Mouse (Mus musculus): ENCODE results near the gene 6430548M08Rik.

6430548M08Rik gene

DNA sequence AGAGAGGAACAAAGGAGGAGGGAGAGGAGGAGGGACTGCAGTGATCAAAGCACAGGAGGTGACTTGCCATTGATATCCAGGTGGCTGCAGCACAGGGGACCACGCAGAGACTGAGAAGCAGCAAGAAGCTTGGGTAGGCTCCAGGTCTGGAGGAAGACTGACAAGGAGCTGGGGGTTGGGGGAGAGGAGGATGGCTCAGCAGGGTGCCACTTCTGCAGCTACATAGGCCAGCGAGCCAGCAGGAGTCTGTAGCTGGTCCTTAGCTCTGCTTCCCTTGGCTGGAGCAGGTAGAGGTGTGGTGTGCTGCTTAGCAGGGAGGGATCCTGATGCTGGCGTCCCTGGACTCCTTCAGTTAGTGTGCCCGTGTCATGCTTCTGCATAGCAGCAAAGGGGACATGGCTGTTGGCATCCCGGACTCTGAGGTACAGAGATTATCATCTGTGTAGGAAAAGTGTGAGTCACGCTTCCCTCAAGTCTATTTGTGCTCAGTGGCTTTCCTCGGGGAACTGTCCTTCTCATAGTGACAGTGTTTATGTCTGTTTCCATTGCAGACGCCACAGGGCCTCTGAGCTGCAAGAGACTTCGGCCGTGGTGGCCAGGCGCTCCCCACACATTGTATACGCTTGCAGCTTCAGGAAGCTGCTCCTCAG, 30.8 kb downstream of the 6430548M08Rik start:
- DNase-seq (ENCODE audit: low read depth) = no peak

DNA sequence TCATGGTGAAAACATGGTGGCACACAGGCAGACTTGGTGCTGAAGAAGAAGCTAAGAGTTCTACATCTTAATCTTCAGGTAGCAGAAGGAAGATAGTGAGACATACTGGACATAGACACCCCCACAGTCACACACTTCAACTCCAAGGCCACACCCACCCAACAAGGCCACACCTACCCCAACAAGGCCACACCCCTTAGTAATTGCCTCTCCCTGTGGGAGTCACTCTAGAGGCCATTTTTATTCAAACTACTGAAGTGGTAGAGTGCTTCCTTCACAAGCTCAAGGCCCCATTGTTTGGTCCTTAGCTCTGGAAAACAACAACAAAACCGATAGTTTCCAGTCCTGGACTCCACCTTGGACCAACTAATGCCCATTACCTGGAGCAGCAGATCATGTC, 32.1 kb downstream of the 6430548M08Rik start:
- DNase-seq (ENCODE audit: low read depth) = no peak

DNA sequence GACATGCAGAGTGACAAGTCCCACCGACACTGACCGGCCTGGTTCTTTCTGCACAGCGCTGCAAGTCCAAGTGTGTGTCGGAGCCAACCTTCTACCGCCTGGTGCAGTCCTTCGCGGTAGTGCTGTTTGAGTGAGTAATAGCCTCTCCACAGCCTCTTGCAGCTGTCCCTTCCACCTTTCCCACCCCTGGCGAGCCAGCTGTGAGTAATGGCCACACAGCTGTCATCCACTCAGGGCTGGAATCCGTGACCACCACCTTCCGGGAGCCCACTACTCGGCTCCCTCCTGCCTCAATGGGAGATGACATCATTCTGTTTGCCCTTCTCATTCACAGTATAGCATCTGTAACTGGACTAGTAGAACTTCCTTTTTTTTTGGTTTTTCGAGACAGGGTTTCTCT, 36.1 kb downstream of the 6430548M08Rik start:
- no peak for DNase-seq (ENCODE audit: low read depth)

DNA sequence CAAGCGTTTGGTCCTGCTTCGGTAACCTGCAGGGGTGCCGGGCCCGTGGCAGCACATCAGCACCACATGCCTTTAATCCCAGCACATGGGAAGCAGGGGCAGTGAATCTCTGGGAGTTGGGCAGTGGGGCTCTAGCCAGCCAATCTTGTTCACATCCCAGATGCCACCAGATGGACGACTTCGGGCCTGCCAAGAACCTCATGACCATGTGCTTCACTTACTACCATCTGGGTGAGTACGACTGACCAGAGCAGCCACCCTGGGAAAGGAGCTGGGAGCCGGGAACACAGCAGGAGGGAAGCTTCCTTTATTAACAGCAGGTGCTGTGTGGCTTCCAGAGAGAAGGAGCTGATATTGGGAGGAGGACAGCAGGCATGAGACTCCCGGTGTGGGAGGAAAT, 37.2 kb downstream of the 6430548M08Rik start:
- no peak for DNase-seq (ENCODE audit: low read depth)

DNA sequence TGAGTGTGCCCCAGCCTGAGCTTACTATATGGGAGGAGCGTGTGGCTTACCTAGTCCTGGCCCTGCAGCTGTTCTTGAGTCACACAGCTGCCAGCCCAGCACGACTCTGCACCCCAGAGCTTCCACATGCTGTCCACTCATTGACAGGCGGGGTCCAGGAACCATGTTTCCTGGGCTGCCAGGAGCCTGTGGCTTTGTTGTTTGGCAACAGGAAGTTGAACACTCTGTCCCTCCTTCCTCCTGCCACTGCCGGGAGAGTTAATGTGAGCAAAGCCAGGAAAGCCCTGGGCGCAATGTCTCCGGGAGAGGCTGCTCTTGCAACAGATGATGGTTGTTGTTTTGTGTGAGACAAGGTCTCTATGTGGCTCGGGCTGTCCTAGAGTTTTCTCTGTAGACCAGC, 38.7 kb downstream of the 6430548M08Rik start:
- peak; percentile 42 for DNase-seq (ENCODE audit: low read depth)

DNA sequence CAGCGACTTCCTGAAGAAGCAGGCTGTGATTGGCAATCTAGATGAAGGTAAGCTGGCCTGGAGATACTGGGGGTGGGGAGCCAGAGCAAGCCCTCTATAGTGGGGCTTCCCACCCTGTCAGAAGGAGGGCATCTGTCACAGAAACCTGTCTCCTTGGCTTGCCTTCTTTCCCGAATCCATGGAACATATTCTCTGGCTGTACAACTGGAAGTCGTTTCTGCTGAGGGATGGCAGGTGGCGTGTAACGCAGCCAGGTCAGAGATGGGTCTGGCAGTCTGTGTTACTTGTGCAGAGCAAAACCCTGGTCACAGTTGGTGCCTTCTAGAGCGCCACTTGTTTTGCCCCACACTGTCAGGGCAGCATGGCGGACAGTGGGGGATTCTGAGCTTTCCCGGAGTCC, 46.4 kb downstream of the 6430548M08Rik start:
- DNase-seq (ENCODE audit: low read depth) = no peak

DNA sequence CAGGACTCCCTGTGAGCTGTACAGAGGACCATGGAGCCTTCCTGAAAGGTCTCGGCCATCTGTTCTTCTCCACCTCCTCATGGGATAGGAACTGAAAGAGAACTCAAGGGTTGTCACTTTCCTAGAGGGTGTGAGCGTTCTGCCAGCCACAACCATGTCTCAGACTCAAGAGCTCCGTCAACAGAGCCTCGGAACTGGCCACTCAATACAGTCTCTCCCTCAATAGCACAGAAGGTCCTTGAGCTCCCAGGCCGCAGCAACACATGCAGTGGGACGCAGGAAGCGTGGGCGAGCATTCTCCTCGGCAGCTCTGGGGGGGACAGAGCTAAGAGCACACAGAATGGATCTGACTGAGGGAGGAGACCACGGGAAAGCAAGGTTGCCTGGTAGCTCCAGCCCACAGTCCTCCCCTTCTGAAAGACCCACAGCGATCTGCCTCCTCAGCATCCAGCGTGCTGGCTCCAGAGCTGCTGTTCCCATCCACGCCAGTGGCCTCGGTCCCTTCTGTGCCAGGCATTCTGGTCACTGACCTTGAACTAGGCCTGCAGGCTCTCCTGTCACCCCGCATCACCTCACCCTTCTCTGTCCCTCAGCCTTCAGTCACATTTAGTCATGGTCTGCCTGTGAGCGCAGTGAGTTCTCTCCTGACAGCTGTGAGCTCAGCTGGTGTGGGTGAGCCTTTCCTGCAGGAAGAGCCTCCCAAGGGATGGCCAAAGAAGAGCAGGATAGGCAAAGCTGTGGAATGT, 47.9 kb downstream of the 6430548M08Rik start:
- DNase-seq (ENCODE audit: low read depth) = no peak

DNA sequence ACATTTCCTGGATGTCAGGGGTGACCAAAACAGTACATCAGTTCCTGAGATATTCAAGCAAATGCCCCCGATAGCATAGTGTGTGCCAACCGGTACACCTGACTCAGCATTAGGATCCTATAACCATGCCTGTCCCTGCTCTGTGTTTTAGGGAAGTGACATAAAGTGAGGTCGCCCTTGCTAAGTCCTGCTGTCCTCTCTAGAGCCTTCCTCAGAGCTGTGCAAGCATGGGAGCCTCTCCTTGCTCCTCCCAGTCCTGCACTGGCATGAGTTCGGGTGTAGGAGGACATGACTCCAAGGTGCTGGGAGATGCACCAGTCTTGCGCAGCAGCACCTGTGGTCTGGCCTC, 48.4 kb downstream of the 6430548M08Rik start:
- DNase-seq (ENCODE audit: low read depth) = no peak

DNA sequence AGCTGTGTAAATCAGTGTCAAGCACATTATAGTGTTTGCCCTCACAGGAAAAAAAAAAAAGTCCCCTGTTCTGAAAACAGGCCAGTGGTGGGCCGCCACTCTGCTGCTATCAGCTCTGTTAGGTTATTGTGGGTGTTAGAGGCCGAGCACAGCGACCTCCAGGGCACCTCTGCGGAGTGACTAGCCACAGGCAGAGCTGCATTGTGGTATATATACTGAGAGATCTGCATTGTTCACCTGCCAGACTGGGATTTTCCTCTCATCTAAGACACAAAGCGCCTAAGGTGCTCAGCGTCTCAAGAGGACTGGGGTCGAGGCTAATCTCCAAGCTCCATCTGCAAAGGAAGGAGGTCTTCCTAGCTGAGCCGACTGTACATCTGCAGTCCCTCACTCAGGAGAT, 49.4 kb downstream of the 6430548M08Rik start:
- no peak for DNase-seq (ENCODE audit: low read depth)

DNA sequence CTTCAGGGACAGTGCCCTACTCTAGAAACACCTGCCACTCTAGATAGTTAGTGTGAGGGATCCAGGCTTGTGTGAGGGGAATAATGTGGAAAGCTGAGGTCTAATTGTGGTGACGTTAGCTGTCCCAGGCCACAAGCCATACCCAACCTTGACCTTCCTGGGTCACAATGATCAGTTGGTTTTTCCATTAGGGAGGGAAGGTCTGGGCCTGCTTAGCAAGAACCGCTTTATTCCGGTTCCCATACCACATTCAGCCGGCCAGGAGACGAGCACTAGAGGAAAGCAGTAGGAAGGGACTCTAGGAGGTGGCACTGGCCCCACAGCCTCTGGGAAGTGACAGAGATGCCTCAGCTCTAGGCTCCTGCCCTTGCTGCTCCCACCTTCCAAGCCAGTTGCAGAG, 50.1 kb downstream of the 6430548M08Rik start:
- no peak for DNase-seq (ENCODE audit: low read depth)

DNA sequence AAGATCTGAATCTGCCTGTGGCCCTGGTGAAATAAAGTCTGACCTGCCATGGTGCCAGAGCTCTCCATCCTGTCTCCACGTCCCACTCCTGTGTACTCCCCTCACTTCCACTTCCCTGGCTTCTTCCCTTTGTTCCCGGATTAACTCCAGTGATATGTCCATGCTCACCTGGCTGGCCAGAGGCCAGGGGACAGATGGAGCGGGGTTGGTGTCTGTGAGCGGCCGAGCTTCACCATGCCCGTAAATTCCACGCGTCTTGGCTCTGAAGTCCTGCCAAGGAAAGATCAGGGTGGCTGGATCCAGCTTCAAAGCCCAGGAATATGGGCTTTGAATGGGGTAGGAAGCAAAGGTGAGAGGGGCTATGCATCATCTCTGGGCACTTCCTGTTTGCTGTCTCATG, 53.2 kb downstream of the 6430548M08Rik start:
- no peak for DNase-seq (ENCODE audit: low read depth)

DNA sequence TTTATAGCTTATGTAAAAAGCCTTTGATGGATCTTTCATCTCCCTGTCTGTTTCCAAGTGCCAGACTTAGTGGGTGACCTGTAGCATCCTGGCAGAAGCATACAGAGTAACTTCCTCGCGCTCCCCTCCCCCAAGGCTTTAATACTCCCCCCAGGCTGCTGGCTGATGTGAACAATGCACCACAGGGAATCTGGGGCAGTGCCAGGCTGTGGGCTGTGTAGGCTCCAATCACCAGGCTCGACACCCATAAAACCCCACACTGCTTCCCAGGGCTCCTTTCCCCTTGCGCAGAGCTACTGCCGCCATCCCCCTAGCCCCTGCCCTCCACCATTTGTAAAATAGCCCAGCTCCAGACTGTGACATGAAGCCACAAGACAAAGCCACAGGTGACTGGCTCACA, 53.9 kb downstream of the 6430548M08Rik start:
- no peak for DNase-seq (ENCODE audit: low read depth)

DNA sequence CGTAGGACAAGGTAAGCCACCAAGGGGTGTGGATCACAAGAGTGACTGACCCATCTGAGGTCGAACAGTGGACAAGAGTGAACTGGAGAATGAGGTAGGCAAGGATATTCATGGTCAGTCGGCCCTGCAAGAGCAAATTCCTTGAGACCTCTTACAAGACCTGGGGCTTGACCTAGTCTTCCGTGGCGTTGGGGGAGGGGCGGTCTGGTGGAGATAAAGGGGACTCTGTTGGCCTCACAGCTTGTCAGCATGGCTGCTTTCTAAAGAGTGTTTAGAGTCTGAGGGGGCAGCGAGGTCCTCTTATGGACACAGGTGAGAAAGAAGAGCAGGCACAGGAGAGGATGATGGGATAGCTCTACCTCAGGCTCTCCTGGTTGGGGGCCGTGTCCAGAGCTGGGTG, 55.2 kb downstream of the 6430548M08Rik start:
- DNase-seq (ENCODE audit: low read depth) = no peak

DNA sequence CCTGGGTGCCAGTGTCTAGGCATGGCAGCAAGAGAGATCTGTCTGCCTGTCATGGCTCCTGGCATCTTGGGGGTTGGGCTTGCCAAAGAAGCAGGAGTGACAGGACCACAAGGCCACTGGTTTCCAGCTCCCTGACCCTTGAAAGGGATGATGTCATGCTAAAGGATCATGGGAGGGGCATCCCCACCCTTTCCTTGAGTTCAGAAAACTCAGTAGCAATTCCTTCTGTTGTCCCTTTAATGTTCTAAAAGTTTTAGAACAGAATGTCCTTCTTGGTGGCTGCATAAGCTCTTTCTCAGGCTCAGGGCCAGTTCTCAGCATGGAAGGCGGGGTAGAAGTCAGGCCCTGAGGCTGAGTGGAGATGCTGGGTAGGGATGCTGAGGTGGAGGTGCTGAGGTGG, 59.2 kb downstream of the 6430548M08Rik start:
- no peak for DNase-seq (ENCODE audit: low read depth)

DNA sequence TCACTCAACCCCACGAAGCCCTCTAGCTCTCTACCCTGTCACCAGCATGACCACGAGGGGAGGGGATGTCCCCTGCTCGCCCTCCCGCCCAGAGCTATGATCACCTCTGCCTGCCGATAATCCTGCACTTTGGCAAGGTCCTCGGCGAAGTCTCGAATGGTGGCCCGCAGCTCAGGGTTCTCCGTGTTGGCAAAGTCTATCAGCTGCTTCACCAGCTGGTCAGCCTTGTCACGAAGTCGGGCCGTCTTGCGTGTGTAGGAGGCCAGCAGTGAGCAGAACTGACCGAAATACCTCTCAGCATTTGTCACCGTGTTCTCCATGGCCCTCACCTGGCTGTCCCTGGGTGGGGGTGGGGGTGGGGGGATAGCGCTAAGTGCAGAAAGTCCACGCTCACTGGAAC, 60.7 kb downstream of the 6430548M08Rik start:
- DNase-seq (ENCODE audit: low read depth) = no peak

DNA sequence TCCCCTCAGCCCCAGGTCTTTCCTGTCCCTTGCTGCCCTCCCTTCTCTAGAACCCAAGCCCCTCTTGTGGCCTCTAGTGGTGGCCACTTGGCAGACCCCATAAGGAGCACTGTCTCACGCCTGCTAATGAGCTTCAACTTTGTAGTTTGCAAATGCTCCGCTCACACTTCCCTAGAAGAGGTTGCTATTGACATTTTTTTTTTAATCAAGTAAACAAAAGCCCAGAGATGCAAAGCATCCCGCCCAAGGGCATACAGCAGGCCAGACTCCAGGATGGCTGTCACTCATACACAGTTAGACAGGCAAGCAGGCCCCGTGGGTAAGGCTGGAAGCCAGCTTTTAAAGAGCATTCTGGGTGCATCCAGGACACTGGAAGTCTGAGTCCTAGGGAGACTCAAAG, 62.7 kb downstream of the 6430548M08Rik start:
- no peak for DNase-seq (ENCODE audit: low read depth)

DNA sequence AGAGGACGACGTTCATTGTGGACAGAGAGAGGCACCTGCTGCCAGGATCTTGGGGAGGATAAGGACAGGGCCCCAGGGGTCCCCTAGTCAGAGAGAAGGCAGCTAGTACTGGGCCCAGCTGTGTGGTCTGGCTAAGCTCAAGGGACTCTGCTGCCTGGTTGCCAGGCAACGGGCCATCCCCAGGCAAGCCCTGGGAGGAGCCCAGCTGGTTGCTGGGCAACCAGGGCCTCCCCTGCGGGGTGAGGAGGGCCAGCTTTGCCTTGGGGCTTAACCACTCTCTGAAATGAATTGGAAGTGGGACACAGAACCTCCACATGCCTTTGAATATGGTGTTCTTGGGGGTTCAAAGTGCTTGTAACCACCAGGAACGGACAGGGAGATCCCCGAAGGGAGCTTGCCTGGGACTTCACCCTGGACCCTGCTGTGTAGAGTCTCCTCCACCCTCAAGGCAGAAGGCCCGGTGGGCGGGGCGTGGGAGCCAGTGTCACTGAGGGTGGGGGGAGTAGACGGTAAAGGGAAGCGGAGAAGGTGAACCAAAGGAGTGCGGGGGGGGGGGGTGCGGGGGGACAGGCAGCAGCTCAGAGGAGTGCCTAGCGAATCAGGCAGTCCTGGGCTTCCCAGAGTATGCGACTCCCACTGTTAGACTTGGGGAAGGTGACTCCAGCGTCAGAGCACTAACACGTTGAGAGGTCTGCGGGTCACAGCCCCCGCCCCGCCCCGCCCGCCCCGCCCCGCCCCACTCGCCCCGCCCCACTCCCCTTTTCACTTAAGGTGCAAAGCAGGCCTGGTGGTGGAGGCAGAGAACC, 63.6 kb downstream of the 6430548M08Rik start, which contains the start of gene Fam92b:
Gene Fam92b, minus strand, starts transcription at position 149 of the 806 bp plus-strand sequence.
- peak; percentile 54 for DNase-seq (ENCODE audit: low read depth)

DNA sequence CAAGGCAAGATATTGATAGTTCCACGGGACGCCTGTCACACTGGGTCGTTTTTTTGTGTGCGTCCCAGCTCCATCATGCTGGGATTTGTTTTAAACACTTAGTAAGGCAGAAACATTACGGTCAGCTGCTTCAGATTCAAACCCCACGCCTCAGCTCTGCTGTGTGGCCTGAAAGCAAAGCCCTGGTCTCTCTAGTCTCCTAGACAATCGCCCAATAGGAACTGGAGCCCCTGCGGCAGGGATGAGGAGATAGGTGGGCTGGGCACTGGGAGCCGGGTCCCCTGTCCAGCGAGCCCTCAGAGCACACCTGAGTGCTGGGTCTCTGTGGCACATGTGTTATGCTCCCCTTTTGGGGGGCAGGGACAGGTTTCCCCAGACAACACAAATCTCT, 64.2 kb downstream of the 6430548M08Rik start:
- DNase-seq (ENCODE audit: low read depth) = no peak

DNA sequence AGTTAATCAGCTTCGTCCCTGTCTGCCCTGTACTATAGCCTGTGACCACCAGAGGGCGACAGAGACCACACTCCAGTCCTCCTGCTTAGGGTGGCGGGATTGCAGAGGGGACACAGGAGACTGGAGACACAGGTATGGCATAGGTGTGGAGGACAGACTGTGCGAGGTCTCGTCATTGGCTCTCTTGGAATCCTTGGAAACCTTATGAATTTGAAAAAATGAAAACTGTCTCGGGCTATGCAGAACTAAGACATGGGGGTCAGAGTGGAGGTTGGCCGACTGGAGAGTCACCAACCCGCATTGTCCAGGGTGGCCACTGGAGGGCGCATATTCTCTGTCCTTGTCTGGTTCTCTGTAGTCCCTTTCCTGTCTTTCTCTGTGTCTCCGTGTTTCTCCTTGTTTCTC, 65.1 kb downstream of the 6430548M08Rik start:
- DNase-seq (ENCODE audit: low read depth) = peak; percentile 83

DNA sequence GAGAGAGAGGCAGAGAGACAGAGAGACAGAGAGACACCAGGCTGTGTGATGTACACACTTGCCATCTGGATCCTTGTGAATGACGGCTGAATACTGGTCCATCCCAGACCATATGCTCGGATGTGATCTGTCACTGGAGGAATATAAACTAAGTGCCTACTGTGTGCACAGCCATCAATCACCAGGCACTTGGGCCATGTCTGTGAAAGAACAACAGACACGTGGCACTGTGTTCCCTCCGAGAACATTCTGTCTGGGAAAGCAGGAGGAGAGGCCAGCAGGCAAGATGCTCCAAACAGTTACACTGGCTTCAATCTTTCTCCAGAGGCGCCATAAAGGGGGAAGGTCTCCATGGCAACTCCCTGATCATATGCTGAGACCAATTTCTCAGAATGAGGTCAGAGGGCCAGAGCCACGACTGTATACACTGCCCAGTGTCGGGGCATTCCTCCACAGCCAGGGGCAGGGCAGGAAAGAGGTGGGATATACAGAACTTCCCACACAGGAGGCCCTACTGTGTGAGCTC, 66.6 kb downstream of the 6430548M08Rik start:
- no peak for DNase-seq (ENCODE audit: low read depth)

DNA sequence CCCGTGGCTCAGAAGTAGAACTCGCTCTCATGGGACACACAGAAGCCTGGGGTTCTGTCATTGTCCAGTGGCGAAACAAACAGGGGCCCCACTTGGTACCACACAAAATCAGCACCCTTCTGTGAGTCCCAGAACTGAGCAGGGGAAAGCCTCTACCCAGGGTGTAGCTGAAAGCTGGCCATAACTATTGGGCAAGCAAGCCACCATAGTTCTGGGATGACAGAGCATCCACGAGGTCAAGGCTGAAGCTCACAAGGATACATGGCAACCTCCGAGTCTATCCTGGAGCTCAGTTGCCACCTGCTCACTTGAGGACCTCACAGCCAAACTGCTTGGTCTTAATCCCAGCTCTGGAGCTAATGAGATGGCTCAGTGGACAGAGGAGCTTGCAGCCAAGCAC, 67.3 kb downstream of the 6430548M08Rik start:
- no peak for DNase-seq (ENCODE audit: low read depth)

DNA sequence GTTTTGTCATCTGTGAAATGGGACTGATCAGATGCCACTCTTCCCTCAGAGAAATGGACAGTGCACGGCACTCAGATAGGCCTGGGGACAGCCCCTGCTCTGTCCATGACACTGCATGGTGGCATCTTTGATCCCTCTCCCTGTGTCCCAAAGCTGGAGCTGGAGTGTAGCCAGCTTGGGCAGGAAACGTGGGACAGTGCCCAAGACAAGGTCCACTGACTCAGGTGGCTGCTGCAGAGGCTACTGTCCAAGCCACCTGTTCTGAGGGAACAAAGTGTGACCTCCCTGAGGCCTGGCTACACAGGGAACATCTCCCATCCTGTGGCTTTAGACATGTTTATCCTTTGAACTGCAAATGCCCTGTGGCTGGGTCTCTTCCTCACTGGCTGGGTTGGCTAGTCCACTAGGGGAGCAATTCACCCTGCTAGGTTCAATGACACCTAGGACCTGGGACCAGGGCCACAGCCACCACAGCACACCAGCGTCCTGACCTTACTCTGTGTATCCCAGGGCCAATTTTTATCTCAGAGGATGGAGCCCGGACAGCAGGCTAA, 68.0 kb downstream of the 6430548M08Rik start:
- no peak for DNase-seq (ENCODE audit: low read depth)

DNA sequence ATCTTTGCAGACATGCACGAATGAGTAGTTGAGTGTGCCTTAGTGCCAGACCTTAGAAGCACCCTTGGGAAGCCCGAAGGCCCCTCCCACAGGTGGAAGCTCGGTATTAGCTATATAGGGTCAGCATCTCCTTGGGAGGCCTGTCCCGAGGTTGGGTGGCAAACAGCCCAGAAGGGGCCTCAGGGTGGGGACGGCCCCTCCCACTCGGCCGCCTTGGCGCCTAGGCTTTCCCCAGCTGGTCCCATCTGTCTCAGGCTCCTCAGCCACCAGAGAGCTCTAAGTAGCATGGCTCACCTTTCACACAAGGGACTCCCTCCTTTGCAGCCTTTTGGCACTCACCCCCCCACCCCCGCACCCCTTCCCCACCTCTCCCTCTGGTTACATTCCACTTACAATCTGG, 70.4 kb downstream of the 6430548M08Rik start:
- DNase-seq (ENCODE audit: low read depth) = no peak
